Mouse (Mus musculus): ENCODE results near the gene Timp1.

Gene Timp1

DNA sequence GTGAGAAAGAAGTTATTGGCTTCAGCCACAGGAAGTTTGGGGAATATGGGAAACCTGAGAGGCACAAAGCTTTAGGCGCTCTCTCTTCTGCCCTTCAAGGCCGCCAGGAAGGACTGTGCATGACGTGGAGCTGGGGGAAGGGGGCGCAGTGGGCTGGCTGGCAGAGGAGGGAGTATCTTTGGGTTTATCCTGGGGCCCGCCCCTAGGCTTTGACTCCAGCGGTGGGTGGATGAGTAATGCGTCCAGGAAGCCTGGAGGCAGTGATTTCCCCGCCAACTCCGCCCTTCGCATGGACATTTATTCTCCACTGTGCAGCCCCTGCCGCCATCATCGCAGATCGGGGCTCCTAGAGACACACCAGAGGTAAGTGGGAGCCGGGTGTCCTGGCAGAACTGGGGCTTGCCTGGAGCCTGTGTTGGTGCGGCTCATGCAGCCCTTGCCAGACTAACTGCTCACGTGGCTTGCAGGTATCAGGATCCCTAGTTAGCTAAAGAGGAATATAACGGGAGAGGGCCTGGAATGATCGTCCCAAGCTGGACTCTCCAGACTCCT is at the start of gene Timp1:
Timp1 (plus strand) TSS at position 205 of the 552 bp plus-strand sequence.
- peak; percentile 74 for DNase-seq

DNA sequence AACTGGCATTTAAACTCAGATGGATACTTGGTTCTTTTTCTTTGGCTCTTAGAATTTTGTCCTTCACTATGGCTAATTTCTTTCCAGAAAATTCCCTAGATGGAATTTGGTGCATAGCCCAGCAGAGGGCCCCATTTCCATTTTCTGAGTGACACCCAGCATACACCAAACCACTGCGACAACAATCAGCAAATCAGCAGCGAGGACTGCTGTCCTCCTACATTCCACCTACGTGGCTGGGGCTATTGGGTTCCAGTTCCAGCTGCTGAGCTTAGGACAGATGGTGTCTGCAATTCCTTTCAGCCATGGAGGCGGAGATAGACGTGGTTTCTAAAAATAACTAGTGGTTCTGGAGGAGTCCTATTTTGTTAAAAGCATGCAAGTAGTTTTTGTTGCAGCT is 41.0 kb upstream of the Timp1 start:
- DNase-seq: peak; percentile 53

DNA sequence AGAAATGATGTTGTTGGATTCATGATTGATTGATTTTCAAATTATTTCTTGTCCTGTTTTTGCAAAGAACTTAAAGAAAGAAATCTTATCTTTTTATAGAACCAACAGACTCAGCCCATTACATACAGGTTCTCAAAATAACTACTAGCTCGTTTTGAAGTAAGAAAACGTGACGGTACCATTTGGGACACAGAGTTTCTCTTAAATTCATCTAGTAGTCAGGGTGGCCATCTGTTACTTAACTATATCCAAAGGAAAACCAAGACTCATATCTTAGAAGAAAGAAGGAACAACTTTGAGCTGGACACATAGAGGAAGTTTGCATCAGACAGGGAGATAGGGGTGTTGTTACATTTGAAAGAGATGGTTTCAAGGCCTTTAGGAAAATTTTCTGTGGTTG is 22.7 kb upstream of the Timp1 start:
- DNase-seq: no peak

DNA sequence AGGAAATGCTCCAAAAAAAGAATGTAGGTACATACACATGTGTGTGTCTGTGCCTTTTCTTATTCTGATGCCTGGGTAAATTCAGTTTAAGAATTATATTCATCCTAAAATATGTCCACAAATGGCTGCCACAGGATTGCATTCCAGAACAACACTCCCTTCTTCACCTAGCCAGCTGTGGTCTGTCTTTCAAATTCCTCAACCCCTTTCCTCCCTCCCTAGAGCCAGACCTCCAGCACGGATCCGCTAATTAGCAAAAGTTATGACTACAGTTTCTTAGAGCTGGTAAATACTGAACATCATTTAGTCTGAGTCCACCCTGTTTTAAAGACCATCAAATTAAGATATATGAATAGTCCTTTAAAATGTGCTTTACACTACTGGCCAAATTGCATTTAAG is 22.1 kb upstream of the Timp1 start:
- no peak for DNase-seq

DNA sequence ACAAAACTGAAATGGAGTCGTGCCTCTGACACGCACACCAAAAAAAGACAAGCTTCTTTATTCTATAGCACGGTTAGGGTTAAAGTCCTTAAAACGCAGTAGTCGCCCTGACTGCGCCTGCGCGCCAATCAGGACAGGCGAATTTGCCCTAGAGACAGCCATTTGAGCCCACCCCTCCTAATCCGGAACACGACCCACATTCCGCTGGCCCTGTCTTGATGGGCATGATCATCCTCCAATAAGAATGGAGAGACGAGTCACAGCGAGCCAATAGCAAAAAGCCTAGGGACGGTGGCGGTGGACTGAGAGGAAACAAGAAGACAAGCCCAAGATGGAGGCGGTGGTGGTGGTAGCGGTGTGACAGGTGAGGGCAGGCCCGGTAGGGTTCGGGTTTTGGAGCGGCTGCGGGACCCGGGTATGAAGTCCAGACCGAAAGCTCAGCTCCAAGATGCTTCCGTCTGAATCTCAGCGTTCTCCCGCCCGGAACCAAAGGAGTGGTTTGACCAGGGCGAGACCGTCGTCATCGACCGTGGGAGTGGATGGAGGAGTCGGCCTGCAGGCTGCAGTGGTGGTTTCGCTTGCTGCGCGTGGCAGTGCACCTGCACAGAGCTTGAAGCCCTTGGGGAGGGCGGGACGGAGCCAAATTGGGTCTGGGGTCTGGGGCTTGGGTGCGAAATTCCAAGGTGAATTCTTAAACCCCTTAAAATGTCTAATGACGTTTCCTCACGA is 21.5 kb upstream of the Timp1 start:
- peak; percentile 92 for DNase-seq

DNA sequence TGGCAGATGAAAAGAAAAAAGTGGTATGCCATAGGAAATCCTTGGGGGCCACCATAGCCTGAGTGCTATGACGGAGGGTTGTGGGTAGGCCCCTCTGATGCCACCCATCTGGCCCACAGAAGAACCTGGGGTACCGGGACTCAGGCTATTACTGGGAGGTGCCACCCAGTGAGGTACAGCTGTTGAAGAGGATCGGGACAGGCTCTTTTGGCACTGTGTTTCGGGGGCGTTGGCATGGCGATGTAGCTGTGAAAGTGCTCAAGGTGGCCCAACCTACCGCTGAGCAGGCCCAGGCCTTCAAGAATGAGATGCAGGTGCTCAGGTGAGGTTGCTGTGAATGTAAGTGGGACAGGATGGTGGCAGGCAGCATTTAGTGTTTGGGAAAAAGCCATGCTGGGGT is 16.2 kb upstream of the Timp1 start:
- no peak for DNase-seq

DNA sequence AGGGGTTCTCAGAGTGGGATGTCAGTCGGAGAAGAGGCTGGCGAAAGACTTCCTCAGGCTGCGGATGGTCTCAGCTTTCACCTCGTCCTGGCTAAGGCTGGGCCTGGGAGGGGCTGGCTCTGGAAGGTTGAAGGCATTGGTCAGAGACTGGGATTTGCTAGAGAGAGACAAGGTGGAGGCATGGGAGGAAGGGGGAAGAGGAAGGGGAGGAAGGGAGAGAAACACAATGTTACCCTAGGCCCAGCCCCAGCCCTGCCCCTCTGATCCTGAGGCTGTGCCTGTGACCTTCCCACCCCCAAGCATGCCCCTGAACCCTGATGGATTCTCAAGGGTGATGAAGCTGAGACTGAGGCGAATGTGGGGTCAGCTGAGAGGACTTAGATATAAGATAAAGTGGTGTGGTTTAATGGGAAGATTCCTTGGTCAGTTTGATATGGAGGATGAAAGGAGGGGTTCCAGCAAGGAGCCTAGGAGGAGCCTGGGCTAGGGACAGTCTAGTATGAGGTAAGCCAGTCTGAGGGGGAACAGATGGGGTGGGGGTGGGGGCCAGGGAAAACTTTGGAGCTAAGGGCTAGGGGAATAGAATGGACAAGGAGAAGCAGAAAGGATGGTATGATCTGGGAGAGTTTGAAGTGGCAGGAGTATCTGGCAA is 8.4 kb upstream of the Timp1 start:
- DNase-seq: no peak

DNA sequence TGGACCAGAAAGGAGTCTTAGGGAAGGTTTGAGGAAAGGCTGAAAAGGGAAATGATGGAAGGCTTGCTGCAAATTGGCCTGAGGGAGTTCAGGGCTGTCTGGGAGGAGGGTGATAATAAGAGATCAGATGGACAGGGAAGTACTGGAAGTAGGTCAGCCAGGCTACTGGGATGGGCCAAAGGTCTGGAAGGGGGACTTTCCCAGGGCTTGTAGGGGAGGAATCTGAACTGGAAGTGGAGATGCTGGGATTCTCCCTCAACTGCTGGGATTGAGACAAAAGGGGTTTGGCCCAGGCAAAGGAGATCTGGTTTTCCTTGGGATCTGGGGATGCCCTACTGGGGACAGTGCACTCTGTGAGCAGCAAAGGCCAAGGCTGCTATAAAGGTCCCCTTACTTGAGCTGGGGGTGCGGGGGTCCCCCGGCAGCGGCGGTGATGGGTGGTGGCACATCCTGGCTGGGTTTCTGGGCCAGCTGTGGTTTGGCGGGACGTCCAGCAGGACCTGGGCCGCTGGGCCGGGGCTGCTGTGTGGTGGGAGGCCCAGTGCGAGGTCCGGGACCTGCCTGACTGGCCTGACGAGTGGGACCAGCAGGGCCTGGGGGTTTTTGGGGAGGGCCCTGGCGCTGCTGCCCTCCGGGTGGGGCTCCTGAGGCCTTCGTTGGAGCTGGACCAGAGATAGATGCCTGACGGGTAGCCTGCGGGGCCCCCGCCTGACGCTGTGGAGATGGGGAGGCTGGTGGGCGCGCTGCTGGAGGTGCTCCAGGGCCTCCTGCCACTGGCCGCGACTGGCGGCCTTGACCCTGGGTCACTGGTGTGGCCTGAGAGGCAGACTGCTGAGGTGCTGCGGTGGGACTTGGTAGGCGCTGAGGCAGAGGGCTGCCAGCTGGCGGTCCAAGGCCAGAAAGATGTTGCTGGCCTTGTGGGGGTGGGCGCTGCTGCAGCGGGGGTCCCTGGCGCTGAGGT is 7.6 kb upstream of the Timp1 start:
- DNase-seq: no peak

DNA sequence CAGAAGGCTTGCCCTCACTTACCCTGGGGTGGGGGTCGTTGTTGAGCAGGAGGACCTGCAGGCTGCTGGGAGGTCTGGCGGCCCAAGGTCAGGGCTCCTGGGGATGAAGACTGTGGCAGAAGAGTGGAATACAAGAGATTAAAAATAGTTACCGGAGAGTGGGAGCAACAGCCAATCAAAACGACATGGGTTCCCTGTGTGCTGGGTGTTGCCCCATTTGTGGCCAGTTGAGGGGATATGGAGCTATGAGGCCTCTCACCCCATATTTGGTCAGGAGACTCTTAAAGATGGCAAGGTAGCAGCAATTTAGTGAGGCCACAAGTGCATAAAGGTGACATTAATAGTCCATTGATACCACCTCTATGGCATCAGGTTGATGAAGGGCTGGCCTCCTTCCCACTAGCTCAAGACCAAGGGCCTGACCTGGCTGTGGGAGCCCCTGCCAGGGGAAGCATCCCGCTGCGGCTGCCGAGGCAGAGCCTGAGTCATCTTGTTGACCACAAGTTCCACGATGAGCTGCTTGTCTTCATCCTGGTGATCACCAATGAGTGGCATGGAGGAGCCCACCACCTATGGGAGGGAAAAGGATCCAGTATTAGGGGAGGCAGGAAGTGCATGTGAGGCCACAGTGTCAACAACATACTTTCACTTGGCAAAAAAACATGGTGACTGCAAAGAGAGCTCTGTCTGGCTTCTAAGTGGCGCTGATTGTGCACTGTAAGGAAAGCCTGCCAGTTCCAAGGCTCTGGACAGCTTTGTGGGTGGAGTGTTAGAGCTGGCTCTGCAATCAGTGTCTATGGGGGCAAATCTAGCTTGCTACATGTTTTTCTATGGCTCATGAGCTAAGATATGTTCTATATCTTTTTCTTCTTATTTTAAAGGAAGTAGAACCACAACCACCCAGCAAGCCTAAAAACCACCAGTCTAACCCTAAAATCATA is 6.5 kb upstream of the Timp1 start:
- no peak for DNase-seq

DNA sequence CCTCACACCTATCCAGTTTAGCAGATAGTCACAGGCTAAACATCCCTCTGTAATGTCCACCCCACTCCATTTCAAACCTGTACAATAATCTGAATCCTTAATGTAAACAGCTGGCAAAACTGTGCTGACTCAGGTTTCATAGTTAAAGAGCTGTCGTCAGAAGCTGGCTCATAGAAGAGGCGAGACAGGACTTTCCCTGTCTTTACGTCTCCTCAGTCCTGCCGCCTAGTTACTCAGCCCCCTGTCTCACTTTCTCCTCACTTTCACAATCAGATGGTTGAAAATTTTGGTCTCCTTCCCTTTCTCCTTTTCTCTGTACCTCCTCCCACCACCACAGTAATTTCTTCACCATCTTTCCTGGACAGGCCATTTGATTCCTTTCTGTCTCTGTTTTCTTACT is 1.9 kb upstream of the Timp1 start:
- no peak for DNase-seq

DNA sequence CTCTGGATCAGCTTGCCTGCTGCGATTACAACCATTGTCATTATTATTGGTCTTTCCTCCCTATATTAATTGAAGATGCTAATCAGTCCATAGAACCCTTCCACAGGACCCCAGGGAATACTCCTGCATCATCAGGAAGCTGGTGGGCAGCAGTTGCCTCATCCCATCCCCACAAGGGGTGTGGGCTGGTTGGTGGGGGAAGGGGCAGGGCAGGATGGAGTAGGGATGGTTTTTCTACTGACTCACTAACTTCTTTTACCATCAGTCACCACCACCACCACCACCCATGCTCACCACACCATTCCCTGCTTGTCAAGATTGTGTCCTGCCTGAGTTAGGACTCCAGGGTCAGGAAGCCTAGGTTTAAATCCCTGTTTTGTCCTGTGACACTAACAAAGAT is 763 bp upstream of the Timp1 start:
- no peak for DNase-seq

DNA sequence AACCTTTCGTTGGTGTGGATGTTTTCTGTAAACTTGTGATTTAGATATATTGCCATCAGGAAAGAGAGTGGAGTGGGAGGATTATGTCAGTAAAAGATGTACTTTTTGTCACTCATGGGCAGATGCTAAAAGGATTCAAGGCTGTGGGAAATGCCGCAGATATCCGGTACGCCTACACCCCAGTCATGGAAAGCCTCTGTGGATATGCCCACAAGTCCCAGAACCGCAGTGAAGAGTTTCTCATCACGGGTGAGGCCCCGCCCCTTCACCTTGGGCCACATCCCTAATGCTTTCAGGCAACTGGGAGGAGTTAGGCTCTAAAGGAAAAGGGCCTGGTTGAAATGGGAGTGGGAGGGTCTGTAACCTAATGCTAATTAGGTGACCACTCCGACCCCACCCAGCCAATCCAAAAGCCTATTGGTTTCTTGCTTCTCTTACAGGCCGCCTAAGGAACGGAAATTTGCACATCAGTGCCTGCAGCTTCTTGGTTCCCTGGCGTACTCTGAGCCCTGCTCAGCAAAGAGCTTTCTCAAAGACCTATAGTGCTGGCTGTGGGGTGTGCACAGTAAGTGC is 3.0 kb downstream of the Timp1 start:
- DNase-seq: peak; percentile 38

DNA sequence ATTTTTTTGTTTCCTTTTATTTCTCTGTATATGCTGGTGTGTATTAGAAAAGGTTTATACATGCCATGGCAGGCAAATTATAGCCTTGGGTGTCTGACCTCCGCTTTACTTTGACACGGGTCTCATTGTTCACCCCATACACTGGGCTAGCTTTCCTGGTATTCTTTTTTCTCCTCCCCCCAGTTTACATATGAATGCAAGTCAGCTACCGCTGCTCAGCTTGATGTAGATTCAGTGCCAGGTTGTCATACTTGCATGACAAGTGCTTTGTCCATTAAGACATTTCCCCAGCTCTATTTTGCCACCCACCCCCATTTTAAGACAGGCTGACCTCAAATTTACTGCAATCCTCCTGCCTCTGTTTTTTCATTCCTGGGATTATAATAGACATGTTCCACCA is 5.3 kb downstream of the Timp1 start:
- DNase-seq: no peak

DNA sequence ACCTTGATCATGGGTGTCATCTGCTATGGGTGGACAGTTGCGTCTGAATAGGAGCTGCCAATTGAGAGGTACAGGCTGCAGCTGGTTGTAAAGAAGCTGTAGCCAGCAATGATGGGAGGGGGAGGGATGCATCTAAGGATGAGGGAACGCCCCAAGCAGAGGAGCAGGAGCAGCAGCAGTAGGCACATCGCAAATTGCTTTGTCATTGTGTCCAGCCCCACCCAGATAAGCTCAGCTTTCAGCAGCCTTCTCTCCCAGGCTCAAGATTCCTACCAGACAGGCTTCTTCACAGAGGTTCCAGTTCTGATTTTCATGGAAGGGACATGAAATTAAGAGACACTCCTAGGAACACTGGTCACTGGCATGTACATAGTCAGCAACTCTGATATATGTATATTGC is 40.1 kb downstream of the Timp1 start:
- DNase-seq: no peak

DNA sequence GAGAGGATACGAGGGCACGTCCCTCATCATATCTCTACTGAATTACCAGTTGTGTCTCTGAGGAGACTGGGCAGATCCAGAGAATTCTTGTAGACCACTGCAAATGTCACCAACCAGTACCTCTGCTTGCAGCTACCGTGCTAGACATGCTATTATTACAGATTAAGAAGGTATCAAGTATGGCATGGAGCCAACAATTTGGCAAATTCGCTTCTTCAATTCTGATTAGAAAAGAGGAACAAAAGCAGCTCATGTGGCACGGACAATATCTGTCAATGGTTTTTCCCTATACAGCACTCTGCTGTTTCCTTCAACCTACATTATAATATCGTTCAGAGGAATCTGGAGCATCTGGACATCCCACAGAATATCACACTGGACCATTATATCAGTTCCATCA is 43.8 kb downstream of the Timp1 start:
- DNase-seq: no peak

DNA sequence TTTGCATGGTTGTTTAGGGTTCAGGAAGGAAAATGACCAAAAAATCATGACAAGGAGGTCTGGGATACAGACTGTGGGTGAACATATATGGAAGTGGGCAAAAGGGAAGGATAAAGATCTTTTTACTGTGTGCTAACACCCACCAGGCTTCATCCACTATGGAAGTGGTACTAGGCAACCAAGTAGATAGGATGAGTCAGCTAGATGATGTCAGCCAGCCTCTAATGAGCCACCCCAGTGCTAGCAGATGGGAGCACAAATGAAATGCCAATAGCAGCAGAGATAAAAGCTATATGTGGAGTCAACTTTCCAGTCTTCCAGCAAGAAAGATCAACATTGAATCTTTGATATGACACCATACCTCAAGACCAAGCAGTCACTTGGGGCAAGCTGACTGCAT is 45.1 kb downstream of the Timp1 start:
- no peak for DNase-seq

DNA sequence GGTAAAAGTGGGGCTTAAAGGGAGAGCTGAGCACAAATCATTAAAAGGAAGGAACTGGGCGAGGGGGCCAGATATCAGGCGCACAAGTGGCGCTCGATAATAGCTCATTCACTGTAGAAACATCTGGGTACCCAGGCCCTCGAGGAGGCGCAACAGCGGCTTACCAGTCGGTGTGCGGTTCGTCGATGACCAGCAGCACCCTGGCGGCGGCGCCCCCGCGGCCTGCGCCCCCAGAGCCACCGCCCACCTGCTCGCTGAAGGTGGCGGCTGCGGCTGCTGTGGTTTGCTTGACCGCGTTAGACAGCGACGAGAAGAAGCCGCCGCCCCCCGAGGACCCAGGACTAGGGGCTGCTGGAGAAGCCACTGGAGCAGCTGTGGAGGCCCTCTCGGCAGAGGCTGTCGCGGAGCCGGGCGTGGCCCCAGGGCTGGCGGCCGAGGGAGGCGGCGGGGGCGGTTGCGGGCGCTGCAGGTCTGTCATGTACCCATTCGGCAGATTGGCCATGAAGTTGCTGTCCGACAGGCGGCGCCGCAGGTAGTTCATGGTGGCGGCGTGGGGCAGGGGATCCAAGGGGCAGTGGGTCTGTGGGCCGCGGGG is 50.4 kb downstream of the Timp1 start:
- DNase-seq: no peak

DNA sequence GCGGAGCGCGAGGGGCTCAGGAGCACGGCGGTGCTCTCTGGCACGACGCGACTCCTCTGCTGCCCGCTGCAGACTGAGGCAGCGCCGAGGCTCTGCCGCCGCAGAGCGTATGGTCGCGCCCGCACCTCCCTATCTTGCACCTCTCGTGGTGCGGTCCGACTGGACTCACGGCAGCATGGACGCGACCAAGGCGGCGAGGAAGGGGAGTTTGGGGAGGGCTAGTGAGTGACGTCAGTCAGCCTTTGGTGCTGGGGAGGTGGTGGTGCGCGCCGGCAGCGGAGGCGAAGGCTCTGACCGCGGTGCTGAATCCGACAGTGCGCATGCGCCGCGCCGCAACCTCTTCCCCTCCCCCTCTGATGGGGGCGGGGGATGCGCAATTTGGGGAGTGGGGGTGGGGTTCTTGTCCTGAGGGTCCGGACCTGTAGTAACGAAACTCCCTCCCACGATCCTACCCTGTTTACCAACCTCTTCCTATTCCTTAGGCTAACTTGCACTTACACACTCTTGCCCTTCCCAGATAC is 50.9 kb downstream of the Timp1 start, which contains the start of gene Syn1:
Syn1 (minus strand) TSS at position 161 of the 521 bp plus-strand sequence.
- peak; percentile 89 for DNase-seq

DNA sequence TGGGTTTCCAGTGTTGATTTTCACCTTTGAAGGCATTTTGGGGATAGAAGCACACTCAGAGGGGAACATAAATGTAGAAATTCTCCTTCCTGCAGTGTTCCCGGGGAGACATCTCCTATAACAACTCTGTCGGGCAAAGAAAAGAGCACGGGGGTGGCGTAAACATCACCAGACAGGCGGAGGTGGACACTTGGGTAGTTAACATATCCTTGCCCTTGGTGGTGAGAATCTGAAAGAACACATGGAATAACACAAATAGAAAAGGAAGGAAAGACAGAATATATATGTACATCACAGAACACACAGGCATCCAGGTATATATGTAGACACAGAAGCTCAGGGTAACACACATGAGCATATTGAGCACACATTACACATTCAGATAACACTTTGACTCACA is 51.4 kb downstream of the Timp1 start:
- DNase-seq: no peak

DNA sequence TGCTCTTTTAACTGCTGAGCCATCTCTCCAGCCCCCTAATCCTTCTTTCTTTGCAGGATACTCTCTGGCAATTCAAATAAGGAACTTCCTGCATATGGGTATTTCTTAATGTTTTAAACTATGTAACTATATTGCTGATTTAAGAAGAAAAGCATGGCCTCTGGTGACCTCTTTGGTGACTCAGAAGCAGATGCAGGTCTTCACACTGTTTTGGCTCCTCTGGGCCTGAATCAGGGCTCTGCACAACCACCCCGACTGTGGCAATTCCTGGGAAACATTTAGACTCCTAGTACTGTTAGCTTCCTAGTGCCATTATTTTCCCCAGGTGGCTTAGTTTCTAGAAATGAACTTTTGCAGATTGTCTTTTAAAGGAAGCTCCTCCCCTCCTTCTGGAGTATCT is 53.5 kb downstream of the Timp1 start:
- no peak for DNase-seq
